Mouse (Mus musculus) R1 (cell line): ENCODE results near the gene Tpte.
A peak's percentile ranks its signal among the peaks of the same experiment; 100 is the strongest.

Source experiments
- DNase-seq: peaks from one replicate; pipeline ENCODE4 v3.0.0-alpha.2; 2018; ENCODE audit warnings: low read depth, low spot score

Tpte gene

DNA sequence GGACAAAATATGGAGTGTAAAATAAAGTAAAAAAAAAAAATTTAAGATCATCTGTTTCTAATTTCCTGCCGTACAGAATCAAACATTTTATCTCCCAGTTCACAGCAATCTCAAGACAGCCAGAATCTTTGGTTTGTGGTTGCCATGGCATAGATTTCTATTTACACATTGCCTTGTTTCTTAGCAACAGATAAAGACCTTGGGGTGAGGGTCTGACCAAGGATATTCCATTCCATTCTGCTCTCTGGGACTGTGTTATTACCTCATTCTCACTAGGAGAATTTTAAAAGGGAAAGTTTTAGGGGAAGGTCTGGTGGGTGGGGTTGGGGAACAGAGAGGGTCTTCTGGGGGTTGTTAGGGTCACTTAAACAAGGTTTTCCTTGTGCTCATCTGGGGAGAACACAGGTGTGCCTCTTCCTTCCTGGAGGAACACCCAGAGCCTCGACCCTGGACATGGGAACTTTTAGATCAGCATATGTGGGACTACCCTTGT is at the start of gene Tpte:
TSS of gene Tpte (plus strand) at position 443 of the 493 bp plus-strand sequence.
- no peak for DNase-seq

DNA sequence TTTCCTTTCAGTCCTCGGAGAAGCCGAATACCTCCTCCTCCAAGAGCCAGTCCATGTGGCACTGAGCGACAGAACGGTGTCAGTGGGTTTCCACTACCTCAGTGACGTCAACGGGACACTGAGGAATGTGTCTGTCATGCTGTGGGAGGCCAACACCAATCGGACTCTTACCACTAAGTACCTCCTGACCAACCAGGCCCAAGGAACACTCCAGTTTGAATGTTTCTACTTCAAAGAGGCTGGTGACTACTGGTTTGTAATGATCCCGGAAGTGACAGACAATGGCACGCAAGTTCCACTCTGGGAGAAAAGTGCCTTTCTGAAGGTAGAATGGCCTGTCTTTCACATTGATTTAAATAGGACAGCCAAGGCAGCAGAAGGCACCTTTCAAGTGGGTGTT is 40.3 kb upstream of the Tpte start:
- DNase-seq: peak; percentile 71

DNA sequence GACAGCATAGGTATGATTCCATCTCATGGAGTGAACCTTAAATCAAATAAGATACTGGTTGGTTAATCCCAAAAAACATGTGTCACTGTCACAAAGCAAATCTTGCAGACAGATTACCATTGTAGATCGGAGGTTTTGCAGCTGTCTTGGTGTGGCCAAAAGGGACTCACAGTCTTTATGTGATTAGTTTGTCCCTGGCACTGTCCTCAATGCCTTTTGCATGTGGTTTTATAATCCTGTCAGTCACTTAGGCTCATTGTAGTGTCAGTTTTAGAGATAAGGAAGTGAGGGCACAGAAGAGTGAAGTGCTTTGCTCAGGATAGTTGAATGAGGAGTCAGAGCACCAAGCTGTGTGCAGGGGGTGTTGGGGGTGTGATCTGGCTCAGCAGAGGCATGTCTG is 37.6 kb upstream of the Tpte start:
- no peak for DNase-seq

DNA sequence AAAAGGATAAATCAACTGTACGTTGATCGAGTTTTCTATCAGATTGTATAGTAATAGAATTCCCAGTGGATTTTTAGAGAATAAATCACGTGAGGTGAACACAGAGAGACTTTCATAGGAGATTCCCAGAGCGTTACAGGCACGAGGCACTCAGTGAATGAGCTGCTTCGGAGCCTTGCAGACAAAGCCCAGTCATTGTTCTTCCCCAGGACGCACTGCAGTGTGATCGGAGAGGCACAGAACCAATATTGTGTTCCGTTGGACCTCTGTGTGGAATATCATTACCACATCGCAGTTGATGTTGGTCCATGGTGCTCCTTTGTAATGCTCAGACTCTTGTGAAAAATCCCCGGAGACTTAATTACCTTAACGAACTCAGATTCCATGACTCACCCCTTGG is 35.3 kb upstream of the Tpte start:
- no peak for DNase-seq

DNA sequence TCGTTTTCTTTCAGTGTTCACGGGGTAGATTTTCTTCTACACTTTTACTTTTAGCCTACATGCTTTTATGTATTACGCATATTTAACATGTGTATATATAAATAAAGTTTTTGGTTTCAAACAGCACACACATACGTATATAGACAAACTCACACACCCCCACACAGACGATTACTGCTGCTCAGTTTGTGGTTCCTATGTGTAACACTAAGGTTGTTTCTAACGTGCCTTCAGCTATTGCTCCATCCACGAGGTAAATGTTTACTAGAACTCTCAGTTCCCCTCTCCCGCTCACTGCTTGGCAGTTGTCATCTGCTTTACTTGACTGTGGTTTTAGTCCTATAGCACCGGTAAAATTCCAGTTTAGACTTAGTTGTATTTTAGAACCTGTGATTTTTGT is 34.2 kb upstream of the Tpte start:
- DNase-seq: no peak

DNA sequence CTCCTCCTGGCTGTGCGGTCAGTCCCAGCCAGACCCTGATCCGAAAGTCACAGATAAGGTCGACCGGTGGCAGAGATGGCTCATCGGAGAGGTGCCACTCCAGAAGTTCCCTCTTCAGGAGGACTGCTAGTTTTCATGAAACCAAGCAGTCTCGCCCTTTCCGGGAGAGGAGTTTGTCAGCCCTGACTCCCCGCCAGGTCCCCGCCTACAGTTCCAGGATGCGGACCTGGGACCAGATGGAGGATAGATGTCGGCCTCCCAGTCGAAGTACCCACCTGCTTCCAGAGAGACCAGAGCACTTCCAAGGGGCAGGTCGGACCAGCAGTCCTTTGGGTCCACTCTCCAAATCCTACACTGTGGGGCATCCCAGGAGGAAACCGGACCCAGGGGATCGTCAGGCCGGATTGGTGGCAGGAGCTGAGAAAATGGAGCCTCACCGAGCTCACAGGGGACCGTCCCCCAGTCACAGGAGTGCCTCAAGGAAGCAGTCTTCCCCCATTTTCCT is 24.2 kb upstream of the Tpte start:
- no peak for DNase-seq

DNA sequence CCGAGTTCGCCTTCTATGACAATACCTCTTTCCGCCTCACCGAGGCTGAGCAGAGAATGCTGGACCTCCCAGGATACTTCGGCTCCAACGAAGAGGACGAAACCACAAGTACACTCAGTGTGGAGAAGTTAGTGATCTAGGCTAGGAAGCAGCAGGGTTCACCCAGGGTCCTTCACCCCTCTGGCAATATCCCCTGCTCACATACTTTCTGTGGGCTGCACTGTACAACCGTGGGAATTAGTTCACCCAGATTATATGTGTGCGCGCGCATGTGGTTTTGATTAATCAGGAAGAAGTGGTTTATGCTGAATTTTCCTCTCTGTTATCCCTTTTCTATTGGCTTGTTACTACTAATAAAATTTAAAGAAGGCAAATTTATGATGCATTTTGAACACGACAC is 23.7 kb upstream of the Tpte start:
- DNase-seq: peak; percentile 16

DNA sequence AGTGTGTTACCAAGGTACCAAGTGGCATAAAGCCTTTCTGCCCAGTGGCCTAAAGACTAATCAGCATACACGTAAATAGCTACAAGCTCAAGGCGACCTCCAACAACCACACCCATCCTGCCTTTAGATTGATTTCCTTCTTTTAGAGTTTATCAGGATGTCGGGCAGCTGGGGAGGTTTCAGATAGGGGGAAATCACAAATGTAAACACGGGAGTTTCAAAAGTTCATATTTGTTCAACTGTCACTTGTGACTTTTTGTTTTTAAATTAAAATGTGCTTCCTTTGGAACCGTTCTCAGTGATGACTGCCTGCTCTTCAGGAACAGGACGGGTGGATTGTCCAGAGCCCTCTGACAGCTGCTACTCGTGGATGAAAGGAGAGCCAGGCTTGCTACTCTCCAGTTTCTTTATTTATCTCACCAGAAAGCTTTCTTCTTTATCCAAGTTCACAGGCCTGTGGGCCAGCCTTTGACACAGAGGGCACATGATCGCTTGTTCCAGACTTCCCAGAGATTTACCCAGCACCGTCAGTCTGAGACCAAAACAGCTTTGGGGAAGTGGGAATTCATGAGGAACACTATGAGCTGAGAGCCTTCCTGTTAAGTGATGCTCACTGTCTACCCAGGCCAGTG is 23.0 kb upstream of the Tpte start:
- DNase-seq: peak; percentile 32

DNA sequence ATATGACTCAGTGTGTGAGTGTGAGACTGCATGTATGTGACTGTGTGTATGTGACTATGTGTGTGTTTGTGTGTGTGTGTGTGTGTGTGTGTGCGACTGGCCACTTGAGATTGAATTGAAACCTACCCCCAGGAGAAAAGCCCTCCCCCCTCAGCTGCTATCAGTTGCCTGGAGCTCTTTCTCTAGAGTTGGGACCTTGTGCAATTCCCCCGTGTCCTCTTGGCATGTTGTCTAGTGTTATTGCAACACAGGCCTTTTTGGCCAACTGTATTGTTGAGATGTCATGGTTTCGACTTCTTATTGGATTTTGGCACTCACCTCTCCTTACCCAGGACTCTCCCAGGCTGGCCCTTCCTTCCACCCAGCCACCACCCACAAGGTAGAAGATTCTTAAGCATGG is 21.0 kb upstream of the Tpte start:
- no peak for DNase-seq

DNA sequence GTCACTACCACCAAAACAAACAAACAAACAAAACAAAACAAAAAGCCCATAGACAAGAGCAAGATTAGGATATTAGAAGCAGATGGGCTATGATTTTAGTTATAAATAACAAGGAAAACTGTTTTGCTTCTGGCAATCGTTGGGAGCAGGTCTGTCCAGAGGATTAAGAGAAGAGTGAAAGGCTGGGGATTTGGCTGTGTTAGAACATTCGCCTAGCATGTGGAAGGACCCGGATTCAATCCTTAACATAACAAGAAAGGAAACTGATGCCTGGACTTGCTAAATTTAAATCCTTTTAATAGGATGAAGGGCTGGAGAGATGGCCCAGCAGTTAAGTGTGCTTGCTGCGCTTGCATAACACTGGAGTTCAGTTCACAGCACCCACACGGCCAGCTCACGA is 18.9 kb upstream of the Tpte start:
- no peak for DNase-seq

DNA sequence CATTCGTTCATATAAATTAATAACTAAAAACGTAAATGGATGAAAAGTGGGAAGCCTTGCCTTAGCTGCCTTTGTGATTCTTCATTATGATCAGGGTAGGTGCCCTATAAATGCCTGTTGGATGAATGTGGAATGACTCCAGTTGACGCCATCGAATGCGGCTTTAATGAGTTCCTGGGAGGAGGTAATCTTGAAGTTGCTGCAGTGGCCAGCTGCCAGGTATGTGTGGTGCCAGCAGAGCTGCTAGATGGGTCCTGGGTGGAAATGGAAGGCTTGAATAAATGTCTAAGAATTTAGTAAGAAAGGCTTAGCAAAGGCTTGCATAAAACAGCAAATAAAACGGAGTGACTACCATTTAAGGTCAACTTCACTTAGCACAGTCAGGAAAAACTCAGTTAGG is 18.5 kb upstream of the Tpte start:
- DNase-seq: no peak

DNA sequence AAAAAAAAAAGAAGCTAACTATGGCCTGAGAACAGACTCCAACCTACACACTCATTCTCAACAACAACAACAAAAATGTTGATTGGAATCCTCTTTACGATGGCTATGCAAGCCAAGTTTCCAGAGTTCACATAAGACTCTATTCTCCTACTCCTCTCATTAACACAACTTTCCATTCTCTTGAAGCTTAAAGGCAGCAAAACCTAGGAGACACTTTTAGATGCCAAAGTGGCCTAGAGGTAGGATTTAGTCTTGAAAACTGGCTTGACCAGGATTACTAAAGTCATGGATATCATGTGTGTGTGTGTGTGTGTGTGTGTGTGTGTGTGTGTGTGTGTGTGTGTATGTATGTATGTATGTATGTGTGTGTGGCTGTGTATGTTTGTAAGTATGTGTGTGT is 18.0 kb upstream of the Tpte start:
- DNase-seq: no peak

DNA sequence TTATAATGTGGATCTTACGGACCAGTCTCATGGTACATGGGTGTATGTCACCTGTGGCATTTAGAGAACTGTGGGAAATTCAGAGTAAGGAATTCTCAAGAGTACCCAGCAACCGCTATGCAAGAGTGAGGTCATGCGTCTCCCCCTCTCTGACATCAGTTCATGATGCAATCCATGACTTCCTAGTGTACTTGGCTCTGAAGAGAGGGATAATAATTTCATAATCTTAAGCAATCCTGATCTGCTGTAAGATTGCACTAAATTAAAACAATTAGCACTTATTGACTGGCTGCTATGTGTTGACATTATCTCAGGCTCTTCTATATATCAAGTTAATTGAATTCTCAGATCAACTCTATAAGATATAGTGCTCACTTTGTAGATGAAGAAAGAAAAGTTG is 16.4 kb upstream of the Tpte start:
- no peak for DNase-seq

DNA sequence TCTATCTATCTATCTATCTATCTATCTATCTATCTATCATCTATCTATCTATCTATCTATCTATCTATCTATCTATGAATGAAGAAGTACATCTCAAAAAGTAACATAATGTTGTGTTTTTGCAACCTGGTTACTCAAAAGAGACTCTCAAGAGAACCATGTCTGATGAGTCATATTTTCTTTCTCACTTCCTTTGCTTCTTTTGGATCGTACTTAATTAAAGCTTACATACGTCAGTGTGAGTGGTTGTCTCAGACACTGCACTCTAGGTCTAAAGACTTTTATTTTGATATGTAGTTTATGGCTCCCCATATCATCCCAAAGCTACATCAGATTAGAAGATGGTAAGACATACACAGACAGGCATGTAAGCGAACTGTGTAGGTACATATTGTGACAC is 10.1 kb upstream of the Tpte start:
- no peak for DNase-seq

DNA sequence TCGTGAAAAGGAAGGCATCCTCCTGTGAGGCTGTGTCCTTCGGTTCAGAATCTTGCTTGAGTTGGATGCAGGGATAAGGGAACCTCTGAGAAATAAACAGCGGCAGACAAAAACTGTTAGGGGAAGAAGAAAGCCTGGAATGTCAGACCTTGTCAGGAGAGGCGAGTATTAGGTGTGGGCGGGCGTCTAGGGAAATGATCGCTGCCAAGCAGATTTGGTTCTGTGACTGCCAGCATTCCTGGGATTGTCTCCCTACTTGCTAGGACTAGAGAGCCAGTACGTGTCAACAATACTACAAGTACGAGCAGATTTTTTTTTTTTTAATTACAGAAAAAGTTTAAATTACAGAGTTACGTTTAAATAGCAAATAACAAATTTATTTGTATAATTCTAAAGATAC is 8.6 kb upstream of the Tpte start:
- DNase-seq: no peak

DNA sequence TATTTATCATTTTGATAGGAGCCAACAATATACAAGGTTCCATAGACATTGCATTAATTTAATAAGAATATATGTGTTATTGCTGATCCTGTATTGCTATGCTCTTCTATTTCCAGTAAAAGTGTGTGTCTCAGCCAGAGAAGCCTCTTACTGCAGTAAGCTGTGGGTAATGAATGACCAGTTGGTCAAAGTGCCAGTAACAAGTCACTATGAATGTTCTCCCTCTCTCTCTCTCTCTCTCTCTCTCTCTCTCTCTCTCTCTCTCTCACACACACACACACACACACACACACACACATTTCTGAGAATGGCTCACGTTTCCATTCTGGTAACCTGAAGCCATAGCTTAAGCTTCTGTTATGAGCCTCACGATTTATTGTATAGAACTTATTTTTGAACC is 19.1 kb downstream of the Tpte start:
- DNase-seq: no peak

DNA sequence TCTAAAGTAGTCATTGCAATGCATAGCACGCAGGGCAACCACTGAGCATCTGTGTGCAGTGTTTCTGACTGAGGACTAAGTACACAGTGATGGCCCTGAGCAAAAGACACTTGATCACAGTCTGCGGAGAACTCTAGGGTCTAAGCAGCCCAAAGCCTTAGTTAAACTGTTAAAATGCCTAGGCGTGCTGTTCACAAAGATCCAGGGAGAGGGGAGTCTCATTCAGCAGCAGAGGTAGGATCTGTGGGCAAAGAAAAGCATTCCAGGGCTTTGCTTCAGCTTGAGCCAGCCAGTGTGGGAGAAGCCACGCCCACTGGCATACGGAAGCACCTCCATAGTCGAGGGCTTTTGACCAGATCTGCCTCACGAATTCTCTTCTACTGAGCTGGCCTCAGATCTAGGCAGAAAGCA is 19.7 kb downstream of the Tpte start:
- DNase-seq: peak; percentile 46

DNA sequence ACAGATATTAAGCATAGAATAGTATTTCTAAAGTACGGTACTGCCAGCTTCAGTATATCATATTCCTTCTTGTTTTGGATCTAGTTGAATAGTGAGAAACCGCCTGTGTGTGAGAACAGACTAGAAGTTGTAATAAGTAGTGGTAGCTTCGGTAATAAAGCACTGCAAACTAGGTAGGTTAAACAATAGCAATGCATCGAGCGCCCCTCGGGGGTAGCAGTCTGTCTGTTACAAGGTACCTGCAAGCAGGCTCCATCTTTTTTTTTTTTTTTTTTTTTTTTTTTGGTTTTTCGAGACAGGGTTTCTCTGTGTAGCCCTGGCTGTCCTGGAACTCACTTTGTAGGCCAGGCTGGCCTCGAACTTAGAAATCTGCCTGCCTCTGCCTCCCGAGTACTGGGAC is 20.8 kb downstream of the Tpte start:
- peak; percentile 12 for DNase-seq

DNA sequence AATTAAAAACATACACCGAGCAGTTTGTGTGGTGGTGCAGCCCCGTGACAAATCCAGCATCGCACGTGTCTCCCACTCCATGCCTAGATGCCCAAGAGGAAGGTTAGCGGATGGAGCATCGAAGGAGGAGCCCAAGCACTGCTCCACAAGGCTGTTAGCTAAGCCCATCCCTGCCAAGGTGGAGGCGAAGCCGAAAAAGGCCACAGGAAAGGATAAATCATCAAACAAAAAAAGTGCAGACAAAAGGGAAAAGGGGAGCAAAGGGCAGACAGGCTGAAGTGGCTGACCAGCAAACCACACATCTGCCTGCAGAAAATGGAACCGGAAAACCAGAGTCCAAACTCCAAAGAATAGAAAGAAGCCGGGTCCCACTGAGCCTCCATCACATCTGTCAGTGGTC is 23.8 kb downstream of the Tpte start:
- DNase-seq: no peak

DNA sequence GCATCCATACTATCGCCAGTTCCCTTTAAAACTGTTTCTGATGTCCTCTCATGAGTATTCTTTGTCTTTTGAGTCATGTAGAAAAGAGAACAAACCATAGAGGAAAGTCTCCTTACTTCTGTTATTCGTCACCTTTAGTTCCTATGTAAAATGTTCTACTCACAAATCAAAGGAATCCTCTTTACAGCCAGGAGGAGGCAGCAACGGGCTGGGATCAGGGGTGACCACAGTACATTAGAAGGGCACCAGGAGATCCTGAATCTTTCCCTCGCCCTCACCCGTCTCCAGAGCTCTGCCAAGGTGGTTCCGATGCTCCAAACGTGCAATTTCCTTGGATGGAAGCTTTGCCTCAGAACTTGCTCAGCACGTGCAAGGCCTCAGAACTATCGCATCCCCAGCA is 28.2 kb downstream of the Tpte start:
- peak; percentile 41 for DNase-seq

DNA sequence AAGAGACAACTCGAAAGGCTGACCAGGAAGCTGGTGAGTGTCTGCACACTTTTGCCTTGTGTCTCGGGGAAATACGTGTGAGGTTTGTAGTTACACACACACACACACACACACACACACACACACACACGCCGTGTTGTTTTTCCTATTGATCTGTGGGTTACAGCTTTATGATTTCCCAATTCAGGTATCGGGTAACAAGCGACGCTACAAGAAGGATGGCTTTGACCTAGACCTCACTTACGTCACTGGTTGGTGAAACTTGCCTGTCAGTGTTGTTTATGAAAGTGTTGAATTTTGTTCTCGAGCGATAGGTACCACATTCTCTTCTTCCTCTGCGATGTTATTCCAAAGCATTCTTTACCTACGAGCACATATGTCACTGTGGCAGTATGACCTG is 52.2 kb downstream of the Tpte start:
- no peak for DNase-seq

DNA sequence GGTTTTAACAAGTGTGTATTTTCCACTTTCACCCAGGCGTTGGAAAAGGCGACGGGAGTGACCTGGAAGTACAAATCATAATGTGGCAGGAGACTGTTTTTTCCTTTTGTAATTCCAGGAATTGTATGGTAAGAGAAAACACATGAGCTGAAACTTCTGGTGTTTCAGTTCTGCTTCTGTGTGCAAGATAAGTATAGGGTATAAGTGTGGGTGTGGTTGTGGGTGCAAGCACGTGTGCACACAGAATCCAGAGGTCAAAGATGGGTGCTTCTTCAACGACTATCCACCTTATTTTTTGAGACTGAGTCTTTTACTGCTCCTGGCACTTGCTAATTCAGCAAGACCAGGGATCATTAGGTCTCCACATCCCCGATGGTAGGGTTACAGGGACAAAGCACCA is 76.1 kb downstream of the Tpte start:
- DNase-seq: no peak

DNA sequence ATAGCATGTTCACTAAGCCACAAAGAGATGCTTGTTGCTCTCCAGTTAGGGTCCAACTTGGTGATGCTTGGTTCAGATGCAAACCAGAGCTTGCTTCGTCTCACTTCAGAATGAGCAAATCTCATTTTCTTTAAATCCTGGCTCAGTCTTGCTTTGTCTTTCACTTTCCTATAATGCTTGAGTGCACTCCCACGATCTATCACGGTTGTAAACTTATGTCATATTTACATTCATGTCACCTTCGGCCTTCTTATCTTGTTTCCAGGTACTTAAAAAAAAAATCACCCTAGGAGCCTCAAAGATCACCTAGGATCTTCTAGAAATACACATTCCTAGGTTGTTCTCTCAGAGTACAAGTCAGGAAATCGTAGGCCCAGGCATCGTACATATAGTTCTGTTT is 76.6 kb downstream of the Tpte start:
- no peak for DNase-seq

DNA sequence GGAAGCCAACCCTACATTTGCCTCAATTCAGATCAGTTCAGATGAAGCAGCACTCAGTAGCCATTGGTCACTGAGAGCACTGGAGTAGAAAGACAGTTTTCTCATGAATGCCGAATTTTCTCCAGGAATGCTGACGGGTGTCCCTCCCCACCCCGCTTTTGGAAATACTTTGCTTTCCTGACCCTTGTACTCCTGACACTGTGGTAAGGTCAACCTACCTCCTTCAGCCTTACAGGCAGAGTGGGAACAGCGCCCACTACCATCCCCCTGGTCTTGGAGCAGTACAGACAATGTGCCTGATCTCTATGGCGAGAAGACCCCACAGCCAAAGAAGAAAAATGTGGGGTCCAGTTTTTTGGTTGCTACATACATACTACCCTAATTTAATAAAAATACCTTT is 93.1 kb downstream of the Tpte start:
- no peak for DNase-seq
